Mouse (Mus musculus): ENCODE measurements around the gene Hoxa9. TPM values are rescaled to one million over a fixed set of nuclear protein-coding genes. Genes with fewer than 3 reads are reported as not detected.

The Hoxa9 gene
- polyA plus RNA-seq, 1 experiment from 2014 or later, result 0.13 TPM

- peaks cover 15% of the 10 kb centered on the region for H3K4me1 ChIP-seq (replicated peaks)
- H3K36me3 ChIP-seq, result no peaks in the 10 kb centered on the region
- no peaks in the 10 kb centered on the region for H3K9me3 ChIP-seq (replicated peaks)
- H3K27me3 ChIP-seq, result peaks cover 98% of the 10 kb centered on the region
- no peak overlapping the region for H3K4me3 ChIP-seq
- ATAC-seq (replicated peaks; ENCODE audit: insufficient number of reproducible peaks, insufficient read depth, low FRiP score, low read depth), result no peak
- H3K27ac ChIP-seq, result no peak overlapping the region
- H3K4me2 ChIP-seq, result no peak overlapping the region
- H3K9ac ChIP-seq, result no peak overlapping the region
- 2% methylated on average over 23 of the region's 23 CpGs for WGBS
These were observed 17.1 kb upstream of the Hoxa9 start for GRCm38 (mm10) chr6:52247766-52248637.

GRCm38 (mm10) chr6:52246916-52247315 is 16.0 kb upstream of the Hoxa9 start:
- Histone ChIP-seq H3K36me3 (no peaks in the 10 kb centered on the region), H3K4me3 (no peak overlapping the region), H3K27me3 (peaks cover 98% of the 10 kb centered on the region), H3K4me2 (no peak overlapping the region), H3K9ac (no peak overlapping the region), H3K4me1 (replicated peaks) (peaks cover 15% of the 10 kb centered on the region), H3K27ac (no peak overlapping the region), H3K9me3 (replicated peaks) (no peaks in the 10 kb centered on the region)
- no peak for ATAC-seq (replicated peaks; ENCODE audit: insufficient number of reproducible peaks, insufficient read depth, low FRiP score, low read depth)
- 9% methylated on average over 3 of the region's 3 CpGs for WGBS

GRCm38 (mm10) chr6:52246403-52246803 is 15.5 kb upstream of the Hoxa9 start:
- Histone ChIP-seq H3K4me1 (replicated peaks) (peaks cover 15% of the 10 kb centered on the region), H3K4me3 (no peak overlapping the region; the same call in 1 of the 2 replicates), H3K4me2 (no peak overlapping the region), H3K9me3 (replicated peaks) (no peaks in the 10 kb centered on the region), H3K27me3 (peaks cover 98% of the 10 kb centered on the region), H3K9ac (no peak overlapping the region), H3K36me3 (no peaks in the 10 kb centered on the region), H3K27ac (no peak overlapping the region)
- ATAC-seq (replicated peaks; ENCODE audit: insufficient number of reproducible peaks, insufficient read depth, low FRiP score, low read depth), result no peak
- WGBS, result 2% methylated on average over 26 of the region's 26 CpGs

- Histone ChIP-seq H3K9me3 (replicated peaks) (no peaks in the 10 kb centered on the region), H3K9ac (no peak within 1 kb of the TSS), H3K36me3 (no peaks in the 10 kb centered on the region), H3K4me2 (peak within 1 kb of the TSS; percentile 30), H3K4me1 (replicated peaks) (peaks cover 15% of the 10 kb centered on the region), H3K4me3 (peak within 1 kb of the TSS; percentile 25), H3K27ac (no peak within 1 kb of the TSS), H3K27me3 (peaks cover 98% of the 10 kb centered on the region)
- 1% methylated on average over 20 of the region's 20 CpGs for WGBS
- ATAC-seq (replicated peaks; ENCODE audit: insufficient number of reproducible peaks, insufficient read depth, low FRiP score, low read depth), result 0 out of 2 replicates have a peak, but pooled peaks have one; percentile 17
These were observed 14.9 kb upstream of the Hoxa9 start, which contains the start of gene Hoxa11 for GRCm38 (mm10) chr6:52245757-52246142. Gene Hoxa11 (minus strand): TSS chr6:52245810.

GRCm38 (mm10) chr6:52245040-52245756 is 14.3 kb upstream of the Hoxa9 start:
- Histone ChIP-seq H3K4me2 (peak overlapping the region; percentile 30), H3K9me3 (replicated peaks) (no peaks in the 10 kb centered on the region), H3K4me1 (replicated peaks) (peaks cover 16% of the 10 kb centered on the region), H3K9ac (no peak overlapping the region), H3K36me3 (no peaks in the 10 kb centered on the region), H3K27me3 (peaks cover 99% of the 10 kb centered on the region), H3K27ac (no peak overlapping the region), H3K4me3 (peak overlapping the region; percentile 25)
- under 1% methylated on average over 70 of the region's 71 CpGs for WGBS
- no peak for ATAC-seq (replicated peaks; ENCODE audit: insufficient number of reproducible peaks, insufficient read depth, low FRiP score, low read depth)

- Histone ChIP-seq H3K9me3 (replicated peaks) (no peaks in the 10 kb centered on the region), H3K4me3 (peak overlapping the region; percentile 25), H3K4me2 (peak overlapping the region; percentile 30), H3K4me1 (replicated peaks) (peaks cover 20% of the 10 kb centered on the region), H3K9ac (no peak overlapping the region), H3K36me3 (no peaks in the 10 kb centered on the region), H3K27me3 (peaks cover 99% of the 10 kb centered on the region), H3K27ac (no peak overlapping the region)
- no peak for ATAC-seq (replicated peaks; ENCODE audit: insufficient number of reproducible peaks, insufficient read depth, low FRiP score, low read depth)
- 3% methylated on average over 23 of the region's 23 CpGs for WGBS
These were observed 13.7 kb upstream of the Hoxa9 start for GRCm38 (mm10) chr6:52244471-52245039.

GRCm38 (mm10) chr6:52243681-52244121 is 12.8 kb upstream of the Hoxa9 start:
- H3K4me1 ChIP-seq (replicated peaks), result peaks cover 15% of the 10 kb centered on the region
- no peak overlapping the region for H3K27ac ChIP-seq
- H3K4me3 ChIP-seq, result no peak overlapping the region
- ATAC-seq (replicated peaks; ENCODE audit: insufficient number of reproducible peaks, insufficient read depth, low FRiP score, low read depth), result no peak
- H3K9me3 ChIP-seq (replicated peaks), result no peaks in the 10 kb centered on the region
- no peak overlapping the region for H3K4me2 ChIP-seq
- H3K9ac ChIP-seq, result no peak overlapping the region
- 2% methylated on average over 12 of the region's 12 CpGs for whole genome bisulfite sequencing
- peaks cover 98% of the 10 kb centered on the region for H3K27me3 ChIP-seq
- no peaks in the 10 kb centered on the region for H3K36me3 ChIP-seq

GRCm38 (mm10) chr6:52242801-52243332 is 12.0 kb upstream of the Hoxa9 start:
- Histone ChIP-seq H3K36me3 (no peaks in the 10 kb centered on the region), H3K27ac (no peak overlapping the region), H3K4me1 (replicated peaks) (peaks cover 15% of the 10 kb centered on the region), H3K9ac (no peak overlapping the region), H3K4me3 (no peak overlapping the region), H3K4me2 (no peak overlapping the region), H3K9me3 (replicated peaks) (no peaks in the 10 kb centered on the region), H3K27me3 (peaks cover 98% of the 10 kb centered on the region)
- 7% methylated on average over 4 of the region's 4 CpGs for WGBS
- ATAC-seq (replicated peaks; ENCODE audit: insufficient number of reproducible peaks, insufficient read depth, low FRiP score, low read depth), result no peak

GRCm38 (mm10) chr6:52241001-52241621 is 10.2 kb upstream of the Hoxa9 start:
- no peaks in the 10 kb centered on the region for H3K36me3 ChIP-seq
- no peak overlapping the region for H3K4me2 ChIP-seq
- no peak for ATAC-seq (replicated peaks; ENCODE audit: insufficient number of reproducible peaks, insufficient read depth, low FRiP score, low read depth)
- H3K27me3 ChIP-seq, result peaks cover 99% of the 10 kb centered on the region
- peaks cover 15% of the 10 kb centered on the region for H3K4me1 ChIP-seq (replicated peaks)
- no peak overlapping the region for H3K4me3 ChIP-seq
- no peak overlapping the region for H3K27ac ChIP-seq
- no peaks in the 10 kb centered on the region for H3K9me3 ChIP-seq (replicated peaks)
- 4% methylated on average over 9 of the region's 9 CpGs for WGBS
- no peak overlapping the region for H3K9ac ChIP-seq

GRCm38 (mm10) chr6:52240389-52241000 is 9.6 kb upstream of the Hoxa9 start, which contains the start of gene Hoxa10:
Gene Hoxa10 (minus strand): TSS chr6:52240854.
- H3K4me1 ChIP-seq (replicated peaks), result peaks cover 10% of the 10 kb centered on the region
- H3K36me3 ChIP-seq, result no peaks in the 10 kb centered on the region
- H3K27ac ChIP-seq, result no peak within 1 kb of the TSS
- peaks cover 99% of the 10 kb centered on the region for H3K27me3 ChIP-seq
- H3K4me3 ChIP-seq, result peak within 1 kb of the TSS; percentile 28
- H3K4me2 ChIP-seq, result peak within 1 kb of the TSS; percentile 43
- 0 out of 2 replicates have a peak, but pooled peaks have one; percentile 33 for ATAC-seq (replicated peaks; ENCODE audit: insufficient number of reproducible peaks, insufficient read depth, low FRiP score, low read depth)
- H3K9me3 ChIP-seq (replicated peaks), result no peaks in the 10 kb centered on the region
- no peak within 1 kb of the TSS for H3K9ac ChIP-seq
- WGBS, result 2% methylated on average over 35 of the region's 35 CpGs

Measured in heart, embryonic 15.5 days (tissue).